Mouse (Mus musculus): ENCODE data around the gene Bpi. TPM values are rescaled to one million over a fixed set of nuclear protein-coding genes. Genes with fewer than 3 reads are reported as not detected.

The Bpi gene
- total and polyA plus RNA-seq, 3 experiments = 0.17 to 0.81 (median 0.51) TPM

- TF ChIP-seq ETS1 (conservative IDR thresholded peaks at IDR 0.05; ENCODE audit: low read depth, low read length) (no peak), ZC3H11A (IDR thresholded peaks at IDR 0.05; ENCODE audit: low read depth, low read length) (no peak)
- no peak overlapping the region for H3K4me3 ChIP-seq (replicated peaks in 1 of 3; ENCODE audit: low read depth in 2 of 3, low read length in 2 of 3, poor library complexity in 1 of 3)
- DNase-seq (ENCODE audit: extremely low read depth) = no peak
- no peaks in the 10 kb centered on the region for H3K79me2 ChIP-seq (replicated peaks; ENCODE audit: control insufficient read depth, extremely low read depth, insufficient read depth, poor library complexity, severe bottlenecking)
- in situ Hi-C loops (cut with MboI; ENCODE audit: low pct_ligation_motif_present, low pct_unique_long_range_greater_than_20kb, low sequenced_read_pairs) = no loop called here
- H3K36me3 ChIP-seq (replicated peaks in 1 of 2; ENCODE audit: control insufficient read depth in 1 of 2, insufficient read depth in 1 of 2, low read length in 1 of 2) = no peaks in the 10 kb centered on the region
- H3K9me3 ChIP-seq (replicated peaks; ENCODE audit: low read length) = no peaks in the 10 kb centered on the region
- H3K27ac ChIP-seq (ENCODE audit: insufficient read depth, low read depth) = no peak overlapping the region
- H3K27me3 ChIP-seq (replicated peaks) = peaks cover 8% of the 10 kb centered on the region
- H3K9ac ChIP-seq (ENCODE audit: insufficient read depth, low read depth) = no peak overlapping the region
- H3K4me1 ChIP-seq (ENCODE audit: control insufficient read depth in 1 of 2, insufficient read depth in 2 of 2) = peaks cover 0 to 3% of the 10 kb centered on the region in 2 experiments; a peak in 2 of 4 replicates
- dilution Hi-C loops (cut with MboI; ENCODE audit: extremely low pct_ligation_motif_present, extremely low pct_unique_long_range_greater_than_20kb, low sequenced_read_pairs) = no loop called here
- H3K4me2 ChIP-seq (ENCODE audit: insufficient read depth, low read depth, poor library complexity, severe bottlenecking) = no peak overlapping the region
Measured at GRCm38 (mm10) chr2:158250558-158250957, 7.3 kb upstream of the Bpi start.

DNA sequence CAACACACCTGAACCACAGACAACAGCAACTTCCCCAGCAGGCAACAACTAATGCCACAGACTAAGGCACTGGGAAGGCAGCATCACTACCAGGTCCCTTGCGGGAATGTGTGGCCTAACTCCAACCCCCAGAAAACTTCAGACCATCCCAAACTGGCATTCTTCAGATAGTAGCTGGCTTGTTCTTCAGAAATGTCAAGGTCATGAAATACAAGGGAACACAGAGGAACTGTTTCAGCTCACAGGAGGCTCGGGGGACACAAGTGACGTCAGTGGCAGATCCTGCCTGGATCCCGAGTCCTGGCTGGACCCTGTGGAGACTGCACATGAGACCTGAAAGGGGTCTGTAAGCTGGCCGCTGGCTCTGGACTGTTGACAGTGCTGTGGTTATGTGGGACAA is 4.1 kb upstream of the Bpi start:
- Histone ChIP-seq H3K9ac (ENCODE audit: insufficient read depth, low read depth) (no peak overlapping the region), H3K27ac (ENCODE audit: insufficient read depth, low read depth) (no peak overlapping the region), H3K79me2 (replicated peaks; ENCODE audit: control insufficient read depth, extremely low read depth, insufficient read depth, poor library complexity, severe bottlenecking) (no peaks in the 10 kb centered on the region), H3K4me2 (ENCODE audit: insufficient read depth, low read depth, poor library complexity, severe bottlenecking) (no peak overlapping the region), H3K27me3 (replicated peaks) (peaks cover 2% of the 10 kb centered on the region), H3K9me3 (replicated peaks; ENCODE audit: low read length) (no peaks in the 10 kb centered on the region), H3K36me3 (replicated peaks in 1 of 2; ENCODE audit: control insufficient read depth in 1 of 2, insufficient read depth in 1 of 2, low read length in 1 of 2) (no peaks in the 10 kb centered on the region), H3K4me1 (ENCODE audit: control insufficient read depth in 1 of 2, insufficient read depth in 2 of 2) (peaks cover 6 to 26% of the 10 kb centered on the region in 2 experiments), H3K4me3 (replicated peaks in 1 of 3; ENCODE audit: low read depth in 2 of 3, low read length in 2 of 3, poor library complexity in 1 of 3) (no peak overlapping the region)
- in situ Hi-C loops (cut with MboI; ENCODE audit: low pct_ligation_motif_present, low pct_unique_long_range_greater_than_20kb, low sequenced_read_pairs) = no loop called here
- TF ChIP-seq SMC3 (IDR thresholded peaks at IDR 0.05; ENCODE audit: low read depth, low read length) = no peak
- TF ChIP-seq EP300 (IDR thresholded peaks at IDR 0.05; ENCODE audit: low read length) = no peak
- no peak for TF ChIP-seq USF2 (conservative IDR thresholded peaks at IDR 0.05; ENCODE audit: low read depth, low read length)
- TF ChIP-seq MXI1 (IDR thresholded peaks at IDR 0.05; ENCODE audit: low read depth, low read length) = no peak
- no peak for TF ChIP-seq POLR2A (IDR thresholded peaks at IDR 0.05; ENCODE audit: low read depth, low read length)
- no peak for TF ChIP-seq USF1 (IDR thresholded peaks at IDR 0.05; ENCODE audit: low read depth, low read length)
- no peak for TF ChIP-seq NELFE (IDR thresholded peaks at IDR 0.05; ENCODE audit: low read depth, low read length)
- no peak for TF ChIP-seq GABPA (IDR thresholded peaks at IDR 0.05; ENCODE audit: insufficient replicate concordance, low read depth, low read length)
- no peak for TF ChIP-seq JUND (conservative IDR thresholded peaks at IDR 0.05; ENCODE audit: low read depth, low read length)
- TF ChIP-seq ETS1 (conservative IDR thresholded peaks at IDR 0.05; ENCODE audit: low read depth, low read length) = no peak
- no peak for TF ChIP-seq TBP (conservative IDR thresholded peaks at IDR 0.05; ENCODE audit: low read depth, low read length)
- TF ChIP-seq POLR2AphosphoS2 (IDR thresholded peaks at IDR 0.05; ENCODE audit: low read depth, low read length) = no peak
- no peak for TF ChIP-seq CHD1 (IDR thresholded peaks at IDR 0.05; ENCODE audit: low read depth, low read length)
- no peak for TF ChIP-seq KAT2A (IDR thresholded peaks at IDR 0.05; ENCODE audit: insufficient replicate concordance, low read length)
- DNase-seq (ENCODE audit: extremely low read depth) = no peak
- dilution Hi-C loops (cut with MboI; ENCODE audit: extremely low pct_ligation_motif_present, extremely low pct_unique_long_range_greater_than_20kb, low sequenced_read_pairs) = no loop called here

DNA sequence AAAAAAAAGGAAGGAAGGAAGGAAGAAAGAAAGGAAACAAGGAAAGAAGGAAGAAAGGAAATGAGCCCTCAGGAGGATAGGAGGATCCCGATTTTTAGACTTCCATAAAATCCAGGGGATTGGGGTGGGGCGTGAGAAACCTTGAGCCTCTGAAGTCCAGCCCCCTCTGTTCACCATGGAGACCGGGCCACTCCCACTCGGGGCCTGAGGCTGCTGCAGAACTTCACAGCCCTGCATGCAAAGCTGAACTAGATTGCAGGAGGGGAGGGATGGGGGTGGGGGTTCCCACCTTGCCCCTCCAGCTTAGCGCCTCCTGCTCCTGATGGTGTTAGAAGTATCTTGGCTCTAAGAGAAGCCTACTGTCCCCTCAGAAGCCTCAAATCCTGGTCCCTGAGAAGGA is 1.0 kb upstream of the Bpi start:
- Histone ChIP-seq H3K79me2 (replicated peaks; ENCODE audit: control insufficient read depth, extremely low read depth, insufficient read depth, poor library complexity, severe bottlenecking) (no peaks in the 10 kb centered on the region), H3K9me3 (replicated peaks; ENCODE audit: low read length) (no peaks in the 10 kb centered on the region), H3K27ac (ENCODE audit: insufficient read depth, low read depth) (no peak overlapping the region), H3K4me2 (ENCODE audit: insufficient read depth, low read depth, poor library complexity, severe bottlenecking) (no peak overlapping the region), H3K4me3 (replicated peaks in 1 of 3; ENCODE audit: low read depth in 2 of 3, low read length in 2 of 3, poor library complexity in 1 of 3) (no peak overlapping the region), H3K9ac (ENCODE audit: insufficient read depth, low read depth) (no peak overlapping the region), H3K27me3 (replicated peaks) (peaks cover 1% of the 10 kb centered on the region), H3K4me1 (ENCODE audit: control insufficient read depth in 1 of 2, insufficient read depth in 2 of 2) (peaks cover 7 to 42% of the 10 kb centered on the region in 2 experiments), H3K36me3 (replicated peaks in 1 of 2; ENCODE audit: control insufficient read depth in 1 of 2, insufficient read depth in 1 of 2, low read length in 1 of 2) (no peaks in the 10 kb centered on the region)
- dilution Hi-C loops (cut with MboI; ENCODE audit: extremely low pct_ligation_motif_present, extremely low pct_unique_long_range_greater_than_20kb, low sequenced_read_pairs) = no loop called here
- in situ Hi-C loops (cut with MboI; ENCODE audit: low pct_ligation_motif_present, low pct_unique_long_range_greater_than_20kb, low sequenced_read_pairs) = loop anchor here (5.0 kb wide), 1 partner anchor 40 kb away; no protein-coding TSS in a partner anchor
- no peak for DNase-seq (ENCODE audit: extremely low read depth)
- TF ChIP-seq MEF2A (IDR thresholded peaks at IDR 0.05; ENCODE audit: borderline replicate concordance, low read depth, low read length) (no peak), RCOR1 (conservative IDR thresholded peaks at IDR 0.05; ENCODE audit: low read depth, low read length) (no peak), POLR2A (IDR thresholded peaks at IDR 0.05; ENCODE audit: low read depth, low read length) (no peak), CTCF (conservative IDR thresholded peaks at IDR 0.05 in 1 of 2, IDR thresholded peaks at IDR 0.05 in 1 of 2; ENCODE audit: low read depth in 2 of 2, low read length in 2 of 2) (no peak), MAFK (IDR thresholded peaks at IDR 0.05; ENCODE audit: insufficient replicate concordance, low read length) (no peak), JUND (conservative IDR thresholded peaks at IDR 0.05; ENCODE audit: low read depth, low read length) (no peak), IRF4 (IDR thresholded peaks at IDR 0.05; ENCODE audit: low read depth, low read length) (no peak), ETS1 (conservative IDR thresholded peaks at IDR 0.05; ENCODE audit: low read depth, low read length) (no peak), EP300 (IDR thresholded peaks at IDR 0.05; ENCODE audit: low read length) (no peak), MYC (IDR thresholded peaks at IDR 0.05; ENCODE audit: low read depth, low read length) (no peak), MAX (IDR thresholded peaks at IDR 0.05; ENCODE audit: low read length) (no peak), GABPA (IDR thresholded peaks at IDR 0.05; ENCODE audit: insufficient replicate concordance, low read depth, low read length) (no peak), CHD2 (IDR thresholded peaks at IDR 0.05; ENCODE audit: low read length) (no peak), USF2 (conservative IDR thresholded peaks at IDR 0.05; ENCODE audit: low read depth, low read length) (no peak), NELFE (IDR thresholded peaks at IDR 0.05; ENCODE audit: low read depth, low read length) (no peak), CHD1 (IDR thresholded peaks at IDR 0.05; ENCODE audit: low read depth, low read length) (no peak), ZKSCAN1 (IDR thresholded peaks at IDR 0.05; ENCODE audit: borderline replicate concordance, low read depth, low read length) (no peak)

All from CH12.LX (cell line).